Mouse (Mus musculus) limb, embryonic 10.5 days (tissue): Measurements from ENCODE around the gene Utp4. TPM values are rescaled to one million over a fixed set of nuclear protein-coding genes. Genes with fewer than 3 reads are reported as not detected.
"Not testable (repeated sequence)": the region's sequence is repeated elsewhere in the genome, so short reads cannot be mapped to it uniquely, and the experiment has no call there.

Experiments used
- DNase-seq: peaks from one replicate; pipeline ENCODE4 v3.0.0-alpha.2; 2017; ENCODE audit warnings: low spot score
- H3K27ac ChIP-seq: fragments of 300-500 bp; sonication (generic); 2 replicates; pipeline ENCODE4 v1.5.1; 2016; ENCODE audit warnings: mild to moderate bottlenecking
- H3K27me3 ChIP-seq: fragments of 300-500 bp; sonication (generic); 2 replicates; pipeline ENCODE4 v1.6.1; 2016; ENCODE audit warnings: low read depth, mild to moderate bottlenecking; ENCODE audit not compliant: poor library complexity, severe bottlenecking
- H3K36me3 ChIP-seq: fragments of 300-500 bp; sonication (generic); 2 replicates; pipeline ENCODE4 v1.6.1; 2016; ENCODE audit warnings: mild to moderate bottlenecking, moderate library complexity
- H3K4me1 ChIP-seq: fragments of 300-500 bp; sonication (generic); 2 replicates; pipeline ENCODE4 v1.6.1; 2016
- H3K4me3 ChIP-seq: fragments of 300-500 bp; sonication (generic); 2 replicates; pipeline ENCODE4 v1.5.1; 2016; ENCODE audit warnings: mild to moderate bottlenecking, moderate library complexity
- H3K9me3 ChIP-seq: fragments of 300-500 bp; sonication (generic); replicated peaks from 2 replicates; pipeline ENCODE4 v1.6.1; 2016; ENCODE audit warnings: mild to moderate bottlenecking
- WGBS: fragments of 180-500 bp; shearing (Covaris S2); methylation state at CpG from one replicate; pipeline ENCODE4 v1.1.7; 2016; 5-methylcytosine and 5-hydroxymethylcytosine counted together
- polyA plus RNA-seq: library from polyadenylated mRNA; unstranded; fragments of >200 nt; fragmentation: Nextera tagmentation; extraction: Ambion mirVana; gene quantifications from 2 replicates; pipeline ENCODE4 v1.2.1, GENCODE M21; 2016

The Utp4 gene
- polyA plus RNA-seq, 1 experiment from 2014 or later: 84.7 TPM

GRCm38 (mm10) chr8:106880121-106880707 lies 13.2 kb upstream of the Utp4 start:
- WGBS: 94% methylated on average over 8 of the region's 8 CpGs

GRCm38 (mm10) chr8:106884094-106884493 lies 9.3 kb upstream of the Utp4 start:
- 96% methylated on average over 11 of the region's 11 CpGs for WGBS
- not testable (repeated sequence) for H3K9me3 ChIP-seq, H3K4me3 ChIP-seq, DNase-seq, H3K4me1 ChIP-seq, H3K27me3 ChIP-seq, H3K27ac ChIP-seq
- peaks cover 87% of the 10 kb centered on the region for H3K36me3 ChIP-seq

More at GRCm38 (mm10) chr8:106880121-106880707, 13.2 kb upstream of the Utp4 start:
- Histone ChIP-seq H3K4me3 (no peak overlapping the region), H3K27ac (no peak overlapping the region), H3K36me3 (peaks cover 100% of the 10 kb centered on the region), H3K27me3 (no peaks in the 10 kb centered on the region), H3K9me3 (no peaks in the 10 kb centered on the region), H3K4me1 (no peaks in the 10 kb centered on the region)
- no peak for DNase-seq

- 96% methylated on average over 4 of the region's 4 CpGs for WGBS
- not testable (repeated sequence) for H3K4me3 ChIP-seq, H3K27me3 ChIP-seq, H3K27ac ChIP-seq, H3K4me1 ChIP-seq, H3K9me3 ChIP-seq, DNase-seq
- H3K36me3 ChIP-seq: peaks cover 85% of the 10 kb centered on the region
Measured at GRCm38 (mm10) chr8:106884826-106885400, 8.5 kb upstream of the Utp4 start.

DNA sequence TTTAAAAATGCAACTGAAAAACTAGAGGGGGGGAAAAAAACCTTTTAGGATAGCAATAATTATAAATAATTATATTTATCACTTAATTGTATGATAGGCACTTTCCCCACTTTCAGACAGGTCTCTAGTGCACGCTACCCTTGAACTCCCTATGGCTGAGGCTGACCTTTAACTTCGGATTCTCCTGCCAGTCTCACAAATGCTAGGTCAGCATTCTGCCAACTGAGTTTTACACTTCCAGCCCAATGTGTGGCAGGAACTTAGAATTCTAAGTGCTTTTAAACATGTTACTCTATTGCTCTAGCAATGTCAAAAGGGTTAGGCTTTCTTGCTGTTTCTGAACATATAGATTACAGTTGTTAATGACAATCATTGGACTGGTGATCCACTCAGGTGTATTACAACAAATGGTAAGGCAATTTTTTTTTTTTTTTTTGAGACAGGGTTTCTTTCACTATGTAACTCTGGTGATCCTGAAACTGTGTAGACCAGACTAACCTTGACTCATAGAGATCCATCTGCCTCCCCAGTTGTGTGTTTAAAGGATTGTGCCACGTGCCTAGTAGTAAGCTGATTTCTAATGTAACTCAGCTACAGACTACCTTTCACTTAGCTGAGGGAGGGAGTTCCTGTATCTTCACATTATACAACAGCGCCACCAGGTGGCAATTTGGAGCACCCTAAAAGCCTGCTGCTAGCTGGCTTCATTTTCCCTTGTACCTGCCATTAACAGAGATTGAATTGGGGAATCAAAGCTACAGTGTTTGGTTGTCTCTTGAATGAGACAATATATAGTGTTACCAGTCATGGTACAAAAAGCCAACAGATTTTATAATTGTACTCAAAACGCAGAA lies 5.9 kb upstream of the Utp4 start:
- peaks cover 62% of the 10 kb centered on the region for H3K36me3 ChIP-seq
- peak; percentile 77 for DNase-seq
- H3K27me3 ChIP-seq: no peaks in the 10 kb centered on the region
- WGBS: 55% methylated on average over 5 of the region's 5 CpGs
- no peak overlapping the region for H3K4me3 ChIP-seq
- no peak overlapping the region for H3K27ac ChIP-seq
- H3K4me1 ChIP-seq: peaks cover 16% of the 10 kb centered on the region
- no peaks in the 10 kb centered on the region for H3K9me3 ChIP-seq

- WGBS: 95% methylated on average over 3 of the region's 3 CpGs
- Histone ChIP-seq H3K4me3 (no peak overlapping the region), H3K4me1 (peaks cover 16% of the 10 kb centered on the region), H3K9me3 (no peaks in the 10 kb centered on the region), H3K27ac (no peak overlapping the region), H3K36me3 (peaks cover 49% of the 10 kb centered on the region), H3K27me3 (no peaks in the 10 kb centered on the region)
- DNase-seq: no peak
Measured at GRCm38 (mm10) chr8:106888803-106889202, 4.6 kb upstream of the Utp4 start.

DNA sequence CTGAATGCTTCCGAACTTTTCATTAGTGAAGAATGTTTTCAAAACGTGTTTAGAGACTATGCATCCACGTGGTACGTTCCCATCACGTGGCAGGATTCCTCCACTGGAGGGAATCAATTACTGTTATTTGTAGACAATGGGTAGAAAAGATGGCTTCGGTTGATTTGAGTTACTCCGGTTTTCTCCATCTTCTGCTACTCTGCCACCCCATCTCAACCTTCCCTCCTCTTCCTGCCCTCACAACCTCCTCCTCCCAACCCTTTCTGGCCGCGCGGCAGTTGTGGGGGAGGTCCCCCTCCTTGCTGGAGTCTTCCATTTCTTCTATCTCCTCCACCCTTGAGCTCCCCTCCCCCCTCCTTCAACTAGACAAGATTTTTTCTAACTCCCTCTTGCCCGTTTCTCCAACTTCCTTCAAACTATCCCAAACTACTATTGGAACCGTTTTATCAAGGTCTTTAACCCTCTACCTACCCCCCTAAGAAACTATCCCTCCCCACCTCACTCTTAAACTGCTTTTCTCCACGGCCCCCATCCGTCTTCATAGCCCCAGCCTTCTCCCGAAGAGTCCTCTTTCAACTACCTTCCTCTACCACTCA lies 1.1 kb upstream of the Utp4 start:
- 1% methylated on average over 15 of the region's 15 CpGs for WGBS
- peak overlapping the region; percentile 100 for H3K27ac ChIP-seq
- peaks cover 42% of the 10 kb centered on the region for H3K36me3 ChIP-seq
- no peaks in the 10 kb centered on the region for H3K9me3 ChIP-seq
- peaks cover 29% of the 10 kb centered on the region for H3K4me1 ChIP-seq
- no peaks in the 10 kb centered on the region for H3K27me3 ChIP-seq
- H3K4me3 ChIP-seq: peak overlapping the region; percentile 92
- peak; percentile 72 for DNase-seq

DNA sequence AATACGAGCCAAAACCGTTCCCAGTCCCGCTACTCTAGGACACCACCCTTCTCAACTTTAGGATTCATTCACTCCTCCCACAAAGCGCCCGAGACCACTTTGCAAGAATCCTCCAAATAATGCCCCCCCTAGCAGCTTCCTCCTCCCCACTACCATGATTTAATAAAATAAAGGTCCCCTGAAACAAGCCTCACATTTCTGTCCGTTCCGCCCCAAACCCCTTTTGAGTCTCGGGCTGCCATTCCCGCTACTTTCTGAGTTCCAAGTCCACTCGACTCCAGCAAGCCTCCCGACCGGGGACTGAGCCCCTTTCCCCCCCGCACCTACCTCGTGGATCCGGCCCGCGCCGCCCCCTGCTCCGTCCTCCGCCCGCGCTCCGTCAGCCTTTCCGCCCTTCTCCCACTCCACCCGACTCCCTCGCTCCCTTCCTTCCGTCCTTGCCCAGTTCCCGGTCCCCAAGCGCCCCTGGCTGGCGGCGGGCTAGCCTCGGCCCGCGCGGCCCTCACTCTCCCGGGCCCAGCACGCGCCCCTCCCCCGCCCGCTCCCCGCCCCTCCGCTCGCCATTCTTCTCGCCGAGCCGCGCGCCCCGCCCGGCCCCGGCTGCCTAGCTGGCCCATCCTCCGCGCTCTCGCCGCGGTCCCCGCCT lies 507 bp upstream of the Utp4 start:
- Histone ChIP-seq H3K4me1 (peaks cover 29% of the 10 kb centered on the region), H3K36me3 (peaks cover 47% of the 10 kb centered on the region), H3K9me3 (no peaks in the 10 kb centered on the region), H3K27me3 (no peaks in the 10 kb centered on the region), H3K27ac (peak overlapping the region; percentile 100), H3K4me3 (peak overlapping the region; percentile 92)
- DNase-seq: peak; percentile 83
- under 1% methylated on average over 57 of the region's 57 CpGs for WGBS

- H3K36me3 ChIP-seq: peaks cover 100% of the 10 kb centered on the region
- no peak for DNase-seq
- H3K4me3 ChIP-seq: no peak overlapping the region
- WGBS: 88% methylated on average over 5 of the region's 5 CpGs
- H3K27ac ChIP-seq: no peak overlapping the region
- no peaks in the 10 kb centered on the region for H3K9me3 ChIP-seq
- no peaks in the 10 kb centered on the region for H3K27me3 ChIP-seq
- H3K4me1 ChIP-seq: peaks cover 8% of the 10 kb centered on the region
Measured at GRCm38 (mm10) chr8:106899473-106899872, 6.0 kb downstream of the Utp4 start.

DNA sequence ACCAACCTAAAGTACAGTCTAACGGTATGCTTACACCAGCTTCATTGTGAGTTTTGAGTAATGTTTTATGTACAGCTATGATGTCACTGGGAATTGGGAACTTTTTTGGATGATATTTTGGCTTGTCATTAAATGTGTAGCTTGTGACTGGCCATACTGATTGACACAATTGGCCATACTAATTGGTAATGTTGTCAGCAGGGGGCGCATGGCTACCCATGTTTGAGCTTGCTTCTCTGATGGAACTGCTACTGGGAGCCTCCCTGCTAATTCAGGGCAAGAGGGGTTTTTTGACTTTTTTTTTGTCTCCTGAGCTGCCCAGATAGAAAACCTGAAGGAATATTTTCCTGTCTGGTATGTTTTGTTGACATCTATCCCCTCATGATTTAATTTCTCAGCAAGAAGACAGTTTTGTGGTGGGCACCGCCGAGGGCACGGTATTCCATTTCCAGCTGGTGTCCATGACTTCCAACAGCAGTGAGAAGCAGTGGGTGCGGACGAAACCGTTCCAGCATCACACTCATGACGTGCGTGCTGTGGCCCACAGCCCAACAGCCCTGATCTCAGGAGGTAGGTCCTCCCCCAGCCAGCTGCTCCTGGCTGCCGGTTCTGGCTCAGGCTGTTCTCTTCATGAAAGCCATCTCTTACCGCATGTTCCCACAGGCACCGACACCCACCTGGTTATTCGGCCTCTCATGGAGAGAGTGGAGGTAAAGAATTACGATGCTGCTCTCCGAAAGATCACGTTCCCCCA lies 12.5 kb downstream of the Utp4 start:
- no peak overlapping the region for H3K27ac ChIP-seq
- H3K36me3 ChIP-seq: peaks cover 93% of the 10 kb centered on the region
- DNase-seq: no peak
- no peaks in the 10 kb centered on the region for H3K4me1 ChIP-seq
- no peaks in the 10 kb centered on the region for H3K27me3 ChIP-seq
- H3K9me3 ChIP-seq: no peaks in the 10 kb centered on the region
- no peak overlapping the region for H3K4me3 ChIP-seq
- WGBS: 93% methylated on average over 17 of the region's 17 CpGs

- Histone ChIP-seq H3K4me1 (no peaks in the 10 kb centered on the region), H3K9me3 (no peaks in the 10 kb centered on the region), H3K4me3 (no peak overlapping the region), H3K36me3 (peaks cover 93% of the 10 kb centered on the region), H3K27me3 (no peaks in the 10 kb centered on the region), H3K27ac (no peak overlapping the region)
- no peak for DNase-seq
- WGBS: 95% methylated on average over 6 of the region's 6 CpGs
Measured at GRCm38 (mm10) chr8:106906635-106907034, 13.2 kb downstream of the Utp4 start.

DNA sequence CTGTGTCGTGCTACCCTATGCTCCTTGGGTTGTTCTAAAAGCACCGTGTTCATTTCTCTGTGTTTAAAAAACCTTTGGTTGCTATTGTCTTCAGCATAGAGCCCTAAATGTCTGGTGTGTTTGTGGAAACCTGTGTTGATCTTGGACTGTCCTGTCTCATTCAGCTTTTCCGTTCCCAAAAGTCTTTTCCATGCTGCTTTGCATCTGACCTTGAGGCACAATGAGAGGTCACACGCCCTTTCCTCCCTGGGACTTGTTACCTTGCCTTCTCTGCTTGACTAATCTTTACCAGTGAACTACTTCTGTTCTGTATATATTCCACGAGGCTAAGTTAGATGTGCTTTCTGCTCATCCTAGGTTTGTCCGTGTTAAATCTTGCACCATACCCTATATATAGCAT lies 14.0 kb downstream of the Utp4 start:
- Histone ChIP-seq H3K36me3 (peaks cover 93% of the 10 kb centered on the region), H3K27me3 (no peaks in the 10 kb centered on the region), H3K4me1 (no peaks in the 10 kb centered on the region), H3K27ac (no peak overlapping the region), H3K9me3 (no peaks in the 10 kb centered on the region), H3K4me3 (no peak overlapping the region)
- no peak for DNase-seq
- WGBS: 94% methylated on average over 6 of the region's 6 CpGs

GRCm38 (mm10) chr8:106908291-106908690 lies 14.9 kb downstream of the Utp4 start:
- Histone ChIP-seq H3K9me3 (no peaks in the 10 kb centered on the region), H3K36me3 (peaks cover 93% of the 10 kb centered on the region), H3K4me1 (no peaks in the 10 kb centered on the region), H3K27ac (no peak overlapping the region), H3K27me3 (no peaks in the 10 kb centered on the region), H3K4me3 (no peak overlapping the region)
- 94% methylated on average over 7 of the region's 7 CpGs for WGBS
- no peak for DNase-seq
